Mouse (Mus musculus) gastrocnemius, postnatal 4 days (tissue): ENCODE data around the gene Tifa. TPM values are rescaled to one million over a fixed set of nuclear protein-coding genes. Genes with fewer than 3 reads are reported as not detected.

Experiments
- DNase-seq, 2 experiments: peaks; one replicate each; pipeline ENCODE4 v3.0.0; 2021 to 2022; ENCODE audit warnings: low spot score in 2 of 2, mixed read lengths in 2 of 2
- total RNA-seq, 2 experiments: library from RNA; stranded (reverse); gene quantifications; 2 replicates each; pipeline ENCODE4 v1.2.3; 2021

Gene Tifa
- total RNA-seq, 2 experiments from 2014 or later, result 1.6 to 2.0 TPM

- no peak for DNase-seq
Measured at GRCm38 (mm10) chr3:127821209-127821608, 31.6 kb downstream of the Tifa start.

- DNase-seq, result no peak
Measured at GRCm38 (mm10) chr3:127823886-127824863, 34.6 kb downstream of the Tifa start.

GRCm38 (mm10) chr3:127826503-127826902 is 36.9 kb downstream of the Tifa start:
- no peak for DNase-seq

- no peak for DNase-seq
Measured at GRCm38 (mm10) chr3:127827123-127827522, 37.5 kb downstream of the Tifa start.

- DNase-seq, result no peak
Measured at GRCm38 (mm10) chr3:127830183-127830582, 40.6 kb downstream of the Tifa start.

GRCm38 (mm10) chr3:127831079-127831478 is 41.5 kb downstream of the Tifa start:
- no peak for DNase-seq

GRCm38 (mm10) chr3:127834040-127834439 is 44.4 kb downstream of the Tifa start:
- DNase-seq, result no peak

GRCm38 (mm10) chr3:127835594-127835993 is 46.0 kb downstream of the Tifa start:
- no peak for DNase-seq

- no peak for DNase-seq
Measured at GRCm38 (mm10) chr3:127836798-127837153, 47.2 kb downstream of the Tifa start.

GRCm38 (mm10) chr3:127837154-127837865 is 47.7 kb downstream of the Tifa start, which contains the start of gene Ap1ar:
Gene Ap1ar, minus strand, starts transcription at chr3:127837523.
- peak; percentile 92 to 95 for DNase-seq

GRCm38 (mm10) chr3:127837972-127838644 is 48.5 kb downstream of the Tifa start:
- no peak for DNase-seq

GRCm38 (mm10) chr3:127841926-127842325 is 52.3 kb downstream of the Tifa start:
- DNase-seq, result no peak

- no peak for DNase-seq
Measured at GRCm38 (mm10) chr3:127843324-127843940, 53.8 kb downstream of the Tifa start.

- no peak for DNase-seq
Measured at GRCm38 (mm10) chr3:127843941-127844327, 54.3 kb downstream of the Tifa start.

- DNase-seq, result peak in 1 of 2 experiments; percentile 7
Measured at GRCm38 (mm10) chr3:127848088-127848808, 58.6 kb downstream of the Tifa start.

- DNase-seq, result peak in 1 of 2 experiments; percentile 1
Measured at GRCm38 (mm10) chr3:127849922-127850321, 60.3 kb downstream of the Tifa start.

- peak in 1 of 2 experiments; percentile 7 for DNase-seq
Measured at GRCm38 (mm10) chr3:127850776-127851646, 61.4 kb downstream of the Tifa start.

- DNase-seq, result peak in 1 of 2 experiments; percentile 1
Measured at GRCm38 (mm10) chr3:127852722-127853121, 63.1 kb downstream of the Tifa start.
